Mouse (Mus musculus) liver, embryonic 15.5 days (tissue): ENCODE measurements around the gene Dync2h1. TPM values are rescaled to one million over a fixed set of nuclear protein-coding genes. Genes with fewer than 3 reads are reported as not detected.

Source experiments
- ATAC-seq: fragments of 200-750 bp; cut with Nextera tagmentation; 2 replicates; pipeline ENCODE4 v1.8.0; 2017; ENCODE audit warnings: moderate number of reproducible peaks, mild to moderate bottlenecking, moderate library complexity; ENCODE audit not compliant: insufficient read depth
- H3K27ac ChIP-seq: fragments of 300-500 bp; sonication (generic); replicated peaks from 2 replicates; pipeline ENCODE4 v1.5.1; 2015; ENCODE audit warnings: mild to moderate bottlenecking, inconsistent platforms
- H3K27me3 ChIP-seq: fragments of 300-500 bp; sonication (generic); 2 replicates; pipeline ENCODE4 v1.6.1; 2015; ENCODE audit warnings: mild to moderate bottlenecking, inconsistent platforms
- H3K36me3 ChIP-seq: fragments of 300-500 bp; sonication (generic); replicated peaks from 2 replicates; pipeline ENCODE4 v1.6.1; 2015; ENCODE audit warnings: moderate library complexity, mild to moderate bottlenecking, inconsistent platforms
- H3K4me1 ChIP-seq: fragments of 300-500 bp; sonication (generic); replicated peaks from 2 replicates; pipeline ENCODE4 v1.6.1; 2015; ENCODE audit warnings: inconsistent platforms
- H3K4me2 ChIP-seq: fragments of 300-500 bp; sonication (generic); 2 replicates; pipeline ENCODE4 v1.6.1; 2015; ENCODE audit warnings: moderate library complexity, mild to moderate bottlenecking, inconsistent platforms
- H3K4me3 ChIP-seq: fragments of 300-500 bp; sonication (generic); replicated peaks from 2 replicates; pipeline ENCODE4 v1.5.1; 2015; ENCODE audit warnings: mild to moderate bottlenecking, inconsistent platforms
- H3K9ac ChIP-seq: fragments of 300-500 bp; sonication (generic); 2 replicates; pipeline ENCODE4 v1.6.1; 2015; ENCODE audit warnings: moderate library complexity, mild to moderate bottlenecking, inconsistent platforms
- H3K9me3 ChIP-seq: fragments of 300-500 bp; sonication (generic); replicated peaks from 2 replicates; pipeline ENCODE4 v1.6.1; 2016; ENCODE audit warnings: inconsistent platforms
- WGBS: fragments of 180-500 bp; shearing (Covaris S2); methylation state at CpG from one replicate; pipeline ENCODE4 v1.1.7; 2015; ENCODE audit warnings: mixed read lengths; ENCODE audit not compliant: insufficient replicate concordance; 5-methylcytosine and 5-hydroxymethylcytosine counted together
- polyA plus RNA-seq: library from polyadenylated mRNA; unstranded; fragments of >200 nt; fragmentation: Nextera tagmentation; extraction: Ambion mirVana; gene quantifications from 2 replicates; pipeline ENCODE4 v1.2.1, GENCODE M21; 2015

Gene Dync2h1
- polyA plus RNA-seq, 1 experiment from 2014 or later, result 1.7 TPM

DNA sequence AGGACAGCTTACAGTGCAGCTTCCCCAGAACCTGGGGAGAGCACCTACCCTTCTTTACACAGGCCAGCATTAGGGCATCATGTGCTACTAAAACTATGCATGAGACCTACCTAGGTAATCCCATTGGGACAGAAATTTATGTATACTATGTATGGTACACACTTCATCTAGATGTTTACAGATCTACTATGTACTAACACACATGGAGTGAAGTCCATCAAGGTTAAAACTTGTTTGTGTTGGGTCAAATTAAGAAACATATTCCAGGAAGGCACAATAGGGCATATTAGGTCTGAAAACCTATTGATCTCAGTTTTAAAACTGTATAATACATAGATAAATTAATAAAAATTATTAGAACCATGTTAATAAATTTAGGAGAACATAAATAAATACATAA is 168.6 kb downstream of the Dync2h1 start:
- Histone ChIP-seq H3K4me2 (no peak overlapping the region), H3K4me1 (no peaks in the 10 kb centered on the region), H3K9ac (no peak overlapping the region), H3K36me3 (no peaks in the 10 kb centered on the region), H3K9me3 (no peaks in the 10 kb centered on the region), H3K27me3 (no peaks in the 10 kb centered on the region), H3K4me3 (no peak overlapping the region), H3K27ac (no peak overlapping the region)
- ATAC-seq, result no peak

DNA sequence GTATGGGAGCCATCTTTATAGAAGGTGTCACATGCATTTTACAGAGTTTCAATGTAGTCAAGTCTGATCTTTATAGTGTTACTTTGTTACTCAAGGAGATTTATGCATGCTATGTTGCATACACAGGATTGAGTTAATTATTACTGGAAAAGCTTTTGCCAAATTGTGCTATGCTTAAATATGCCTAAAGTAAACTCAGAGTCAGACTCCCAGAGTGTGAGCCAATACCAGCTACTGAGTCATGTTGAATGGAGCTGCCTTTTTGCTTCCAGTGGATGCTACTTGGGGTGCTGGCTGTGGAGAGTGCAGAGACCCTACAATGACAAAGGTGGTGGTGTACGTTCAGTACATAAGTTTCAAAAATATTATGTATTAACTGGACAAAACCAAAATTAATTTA is 169.5 kb downstream of the Dync2h1 start:
- Histone ChIP-seq H3K9ac (no peak overlapping the region), H3K4me3 (no peak overlapping the region), H3K27me3 (no peaks in the 10 kb centered on the region), H3K27ac (no peak overlapping the region), H3K9me3 (no peaks in the 10 kb centered on the region), H3K4me2 (no peak overlapping the region), H3K4me1 (no peaks in the 10 kb centered on the region), H3K36me3 (no peaks in the 10 kb centered on the region)
- 67% methylated on average over 1 of the region's 1 CpGs for WGBS
- ATAC-seq, result no peak

DNA sequence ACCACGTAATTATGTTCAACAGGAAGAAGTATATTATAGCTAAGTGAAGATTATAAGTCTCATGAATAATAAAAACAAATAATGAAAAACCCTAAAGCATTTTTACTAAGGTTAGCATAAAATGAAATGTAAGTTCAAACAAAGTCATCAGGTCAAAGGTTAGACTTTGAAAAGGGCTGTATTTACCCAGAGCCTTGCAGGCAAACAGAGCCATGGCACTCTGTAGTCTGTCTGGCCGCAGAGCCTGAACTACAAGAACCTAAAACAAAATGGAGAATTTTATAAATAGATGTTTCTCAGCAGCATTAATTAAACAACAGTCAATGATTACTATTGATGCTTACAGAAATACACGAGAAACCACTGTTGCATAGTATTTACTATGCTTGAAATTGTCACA is 174.5 kb downstream of the Dync2h1 start:
- no peak overlapping the region for H3K4me3 ChIP-seq
- no peaks in the 10 kb centered on the region for H3K4me1 ChIP-seq
- H3K27me3 ChIP-seq, result no peaks in the 10 kb centered on the region
- H3K4me2 ChIP-seq, result no peak overlapping the region
- no peak overlapping the region for H3K27ac ChIP-seq
- ATAC-seq, result no peak
- no peaks in the 10 kb centered on the region for H3K36me3 ChIP-seq
- no peaks in the 10 kb centered on the region for H3K9me3 ChIP-seq
- 62% methylated on average over 3 of the region's 3 CpGs for WGBS
- H3K9ac ChIP-seq, result no peak overlapping the region

- ATAC-seq, result no peak
- Histone ChIP-seq H3K9ac (no peak overlapping the region), H3K27me3 (no peaks in the 10 kb centered on the region), H3K27ac (no peak overlapping the region), H3K4me1 (no peaks in the 10 kb centered on the region), H3K4me2 (no peak overlapping the region), H3K9me3 (no peaks in the 10 kb centered on the region), H3K4me3 (no peak overlapping the region), H3K36me3 (no peaks in the 10 kb centered on the region)
- WGBS, result 36% methylated on average over 2 of the region's 2 CpGs
Measured at GRCm38 (mm10) chr9:6994865-6995264, 189.4 kb downstream of the Dync2h1 start.

DNA sequence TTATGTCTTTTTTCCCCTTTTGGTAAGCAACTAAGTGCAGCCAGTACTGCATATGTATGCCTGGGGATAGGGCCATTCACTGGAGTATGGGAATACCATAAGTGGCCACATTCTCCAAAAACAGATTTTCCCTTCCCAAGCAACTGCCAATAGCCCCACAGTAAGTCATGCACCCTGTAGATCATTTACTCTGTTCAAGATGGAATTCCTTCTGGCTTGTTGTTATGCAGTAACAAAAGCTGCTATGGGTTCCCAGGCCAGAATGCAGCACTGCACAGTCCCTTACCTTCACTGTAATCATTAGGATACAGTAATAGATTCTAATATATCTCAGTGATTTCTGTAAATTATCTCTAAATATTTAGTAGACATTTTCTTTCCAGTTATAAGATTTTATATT is 190.0 kb downstream of the Dync2h1 start:
- H3K4me3 ChIP-seq, result no peak overlapping the region
- no peak for ATAC-seq
- H3K4me2 ChIP-seq, result no peak overlapping the region
- H3K9me3 ChIP-seq, result no peaks in the 10 kb centered on the region
- no peak overlapping the region for H3K27ac ChIP-seq
- H3K36me3 ChIP-seq, result no peaks in the 10 kb centered on the region
- H3K4me1 ChIP-seq, result no peaks in the 10 kb centered on the region
- no peak overlapping the region for H3K9ac ChIP-seq
- H3K27me3 ChIP-seq, result no peaks in the 10 kb centered on the region

DNA sequence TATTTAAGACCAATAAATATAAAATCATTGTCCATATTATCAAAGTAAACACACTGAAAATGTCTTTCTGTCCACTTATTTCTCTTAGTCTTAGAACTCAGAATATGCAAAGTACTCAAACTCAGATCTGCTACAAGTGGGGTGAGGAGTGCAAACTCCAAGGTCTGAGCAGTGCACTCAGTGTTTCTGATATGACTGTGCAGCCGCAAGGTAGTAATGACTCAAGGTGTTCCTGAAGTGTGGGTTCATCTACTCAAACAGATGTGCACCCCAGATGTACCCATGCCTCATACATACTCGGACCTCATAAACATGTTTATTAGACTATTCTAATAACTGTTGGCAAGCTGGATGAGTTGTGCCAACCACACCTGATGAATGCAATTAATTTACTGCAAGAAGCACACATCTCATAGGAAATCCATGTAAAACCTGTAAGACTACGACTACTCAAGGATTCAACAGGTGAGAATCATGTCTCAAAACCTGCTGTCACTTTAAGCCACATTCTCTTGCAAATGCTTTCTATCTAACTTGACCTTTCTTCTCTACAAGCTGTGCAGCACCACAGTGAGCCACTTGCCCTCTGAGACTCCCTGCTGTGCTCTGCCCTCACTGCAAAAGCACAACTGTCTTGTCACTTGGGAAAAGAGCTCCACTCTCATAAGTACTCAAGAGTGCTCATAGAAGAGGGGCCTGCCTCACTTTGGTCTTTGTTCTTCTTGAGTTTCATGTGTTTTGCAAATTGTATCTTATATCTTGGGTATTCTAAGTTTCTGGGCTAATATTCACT is 195.2 kb downstream of the Dync2h1 start:
- no peak overlapping the region for H3K27ac ChIP-seq
- no peaks in the 10 kb centered on the region for H3K9me3 ChIP-seq
- 65% methylated on average over 3 of the region's 3 CpGs for WGBS

DNA sequence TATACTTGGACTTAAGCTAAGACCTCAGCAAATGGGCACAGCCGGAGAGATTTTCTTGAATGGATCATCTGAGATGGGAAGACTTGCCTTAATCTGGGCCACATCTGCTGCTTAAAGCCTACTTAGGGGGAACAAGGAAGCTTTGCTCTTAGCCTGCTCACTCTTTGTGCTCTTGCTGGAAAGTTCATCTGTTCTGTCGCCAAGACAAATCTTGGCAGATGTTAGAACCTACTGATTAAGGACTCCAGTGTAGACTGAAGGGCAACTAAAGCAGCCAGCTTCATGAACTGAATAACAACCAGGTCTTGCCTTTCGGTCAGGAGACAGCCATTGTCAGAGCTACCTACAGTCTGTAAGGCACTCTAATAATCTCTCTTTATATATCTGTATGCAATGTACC is 198.1 kb downstream of the Dync2h1 start:
- Histone ChIP-seq H3K36me3 (no peaks in the 10 kb centered on the region), H3K27ac (no peak overlapping the region), H3K9ac (no peak overlapping the region), H3K4me1 (no peaks in the 10 kb centered on the region), H3K4me2 (no peak overlapping the region), H3K4me3 (no peak overlapping the region), H3K9me3 (no peaks in the 10 kb centered on the region), H3K27me3 (no peaks in the 10 kb centered on the region)
- whole genome bisulfite sequencing, result 67% methylated on average over 3 of the region's 3 CpGs
- no peak for ATAC-seq

More for the DNA sequence above, 195.2 kb downstream of the Dync2h1 start:
- ATAC-seq, result no peak
- H3K27me3 ChIP-seq, result no peaks in the 10 kb centered on the region
- H3K4me2 ChIP-seq, result no peak overlapping the region
- H3K4me1 ChIP-seq, result no peaks in the 10 kb centered on the region
- no peak overlapping the region for H3K4me3 ChIP-seq
- no peak overlapping the region for H3K9ac ChIP-seq
- no peaks in the 10 kb centered on the region for H3K36me3 ChIP-seq

GRCm38 (mm10) chr9:6969171-6969570 is 215.1 kb downstream of the Dync2h1 start:
- Histone ChIP-seq H3K9ac (no peak overlapping the region), H3K27ac (no peak overlapping the region), H3K9me3 (no peaks in the 10 kb centered on the region), H3K4me3 (no peak overlapping the region), H3K4me1 (no peaks in the 10 kb centered on the region), H3K36me3 (no peaks in the 10 kb centered on the region), H3K27me3 (no peaks in the 10 kb centered on the region), H3K4me2 (no peak overlapping the region)
- ATAC-seq, result no peak
- WGBS, result 48% methylated on average over 2 of the region's 2 CpGs

- Histone ChIP-seq H3K4me3 (no peak overlapping the region), H3K4me1 (no peaks in the 10 kb centered on the region), H3K36me3 (no peaks in the 10 kb centered on the region), H3K4me2 (no peak overlapping the region), H3K27me3 (no peaks in the 10 kb centered on the region), H3K9me3 (no peaks in the 10 kb centered on the region), H3K27ac (no peak overlapping the region), H3K9ac (no peak overlapping the region)
- WGBS, result 56% methylated on average over 3 of the region's 3 CpGs
- no peak for ATAC-seq
Measured at GRCm38 (mm10) chr9:6965006-6965405, 219.2 kb downstream of the Dync2h1 start.

GRCm38 (mm10) chr9:6958311-6958710 is 225.9 kb downstream of the Dync2h1 start:
- no peaks in the 10 kb centered on the region for H3K4me1 ChIP-seq
- H3K9me3 ChIP-seq, result no peaks in the 10 kb centered on the region
- no peak overlapping the region for H3K4me2 ChIP-seq
- WGBS, result 49% methylated on average over 2 of the region's 2 CpGs
- H3K27me3 ChIP-seq, result no peaks in the 10 kb centered on the region
- no peak overlapping the region for H3K4me3 ChIP-seq
- ATAC-seq, result no peak
- H3K36me3 ChIP-seq, result no peaks in the 10 kb centered on the region
- H3K9ac ChIP-seq, result no peak overlapping the region
- no peak overlapping the region for H3K27ac ChIP-seq

DNA sequence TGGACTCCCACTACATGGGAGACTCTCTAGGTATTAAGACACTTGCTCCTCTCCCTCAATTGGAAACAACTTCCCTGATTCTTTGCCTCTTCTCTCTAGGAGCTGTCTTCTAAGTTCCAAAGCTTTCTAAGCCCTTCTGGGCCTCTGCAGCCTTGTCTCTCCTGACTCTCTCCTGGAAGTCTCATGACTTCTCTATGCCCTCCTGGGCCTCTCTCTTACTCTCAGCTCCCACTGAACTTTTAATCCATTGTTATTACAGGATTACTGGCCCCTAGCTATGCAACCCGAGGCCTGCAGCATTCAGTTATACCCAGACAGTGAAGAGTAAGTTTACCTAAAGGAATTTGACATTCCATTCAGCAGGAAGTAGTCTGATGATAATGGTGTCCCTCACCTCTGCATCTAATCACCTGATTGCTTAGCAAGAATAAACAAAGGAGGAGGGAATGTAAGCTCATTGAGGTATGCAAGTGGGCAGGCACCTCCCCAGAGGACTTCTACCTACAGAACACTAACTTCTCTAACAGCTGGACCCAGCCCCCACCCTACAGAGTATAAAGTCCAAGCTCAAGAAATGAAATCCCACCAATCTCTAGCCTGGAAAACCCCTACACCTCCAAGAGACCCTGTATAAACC is 256.7 kb downstream of the Dync2h1 start:
- no peaks in the 10 kb centered on the region for H3K4me1 ChIP-seq
- H3K27me3 ChIP-seq, result no peaks in the 10 kb centered on the region
- H3K36me3 ChIP-seq, result no peaks in the 10 kb centered on the region
- H3K4me3 ChIP-seq, result no peak overlapping the region
- no peaks in the 10 kb centered on the region for H3K9me3 ChIP-seq
- no peak overlapping the region for H3K9ac ChIP-seq
- no peak overlapping the region for H3K4me2 ChIP-seq
- H3K27ac ChIP-seq, result no peak overlapping the region
- ATAC-seq, result no peak
- 6% methylated on average over 1 of the region's 1 CpGs for whole genome bisulfite sequencing

DNA sequence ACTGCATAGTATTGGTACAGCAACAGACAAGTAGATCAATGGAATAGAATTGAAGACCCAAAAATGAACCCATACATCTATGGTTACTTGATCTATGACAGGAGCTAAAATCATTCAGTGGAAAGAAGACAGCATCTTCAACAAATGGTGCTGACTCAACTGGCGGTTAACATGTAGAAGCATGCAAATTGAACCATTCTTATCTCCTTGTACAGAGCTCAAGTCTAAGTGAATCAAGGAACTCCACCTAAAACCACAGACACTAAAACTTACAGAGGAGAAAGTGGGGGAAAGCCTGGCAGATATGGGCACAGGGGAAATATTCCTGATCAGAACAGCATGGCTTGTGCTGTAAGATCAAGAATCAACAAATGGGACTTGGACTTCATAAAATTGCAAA is 270.8 kb downstream of the Dync2h1 start:
- Histone ChIP-seq H3K4me2 (no peak overlapping the region), H3K9me3 (no peaks in the 10 kb centered on the region), H3K27me3 (no peaks in the 10 kb centered on the region), H3K4me3 (no peak overlapping the region), H3K4me1 (no peaks in the 10 kb centered on the region), H3K27ac (no peak overlapping the region), H3K36me3 (no peaks in the 10 kb centered on the region), H3K9ac (no peak overlapping the region)
- WGBS, result 49% methylated on average over 1 of the region's 1 CpGs
- ATAC-seq, result no peak
